Mouse (Mus musculus) CH12.LX (cell line): ENCODE measurements at regions not wholly inside any gene's neighbourhood (a gene's known extent, or its start where the extent isn't known, plus 50 kb on each side); places are given as distances from the start of the nearest gene placed in this dataset.

Experiments used
- DNase-seq: peaks from one replicate; pipeline ENCODE4 v3.0.0-alpha.2; 2013; ENCODE audit errors: extremely low read depth
- H3K27ac ChIP-seq: 2 replicates; pipeline ENCODE4 v1.5.1; 2012; ENCODE audit warnings: low read depth, mild to moderate bottlenecking, control low read depth, moderate library complexity; ENCODE audit not compliant: insufficient read depth
- H3K27me3 ChIP-seq: replicated peaks from 2 replicates; pipeline ENCODE3; 2012; ENCODE audit warnings: inconsistent platforms
- H3K36me3 ChIP-seq, 2 experiments: replicated peaks in 1 of 2; 2 replicates each; pipeline versions ENCODE3 to v1.6.1; 2012; ENCODE audit warnings: inconsistent platforms in 1 of 2, low read length in 1 of 2, mild to moderate bottlenecking in 1 of 2, mixed read lengths in 1 of 2, moderate library complexity in 1 of 2; ENCODE audit not compliant: control insufficient read depth in 1 of 2, insufficient read depth in 1 of 2
- H3K4me1 ChIP-seq, 2 experiments: 2 replicates each; pipeline ENCODE4 v1.6.1; 2012; ENCODE audit warnings: inconsistent platforms in 1 of 2, moderate library complexity in 1 of 2; ENCODE audit not compliant: insufficient read depth in 2 of 2, control insufficient read depth in 1 of 2
- H3K4me2 ChIP-seq: 2 replicates; pipeline ENCODE4 v1.6.1; 2012; ENCODE audit warnings: low read depth, mild to moderate bottlenecking, control low read depth; ENCODE audit not compliant: poor library complexity, insufficient read depth, severe bottlenecking
- H3K4me3 ChIP-seq, 3 experiments: fragments of 150-350 bp in 1 of 3; sonication (generic) in 1 of 3; replicated peaks in 1 of 3; 2 replicates each; pipeline versions ENCODE3 to v1.5.1; 2011 to 2012; ENCODE audit warnings: low read depth in 2 of 3, low read length in 2 of 3, mild to moderate bottlenecking in 2 of 3, moderate library complexity in 2 of 3, control low read depth in 1 of 3, improper control_type of control experiment in 1 of 3, inconsistent platforms in 1 of 3, mixed read lengths in 1 of 3; ENCODE audit not compliant: poor library complexity in 1 of 3
- H3K79me2 ChIP-seq: replicated peaks from 2 replicates; pipeline ENCODE4 v1.6.1; 2012; ENCODE audit warnings: mild to moderate bottlenecking, moderate library complexity; ENCODE audit not compliant: control insufficient read depth, poor library complexity, insufficient read depth, severe bottlenecking; ENCODE audit errors: extremely low read depth
- H3K9ac ChIP-seq: 2 replicates; pipeline ENCODE4 v1.6.1; 2012; ENCODE audit warnings: low read depth, mild to moderate bottlenecking, control low read depth, moderate library complexity; ENCODE audit not compliant: insufficient read depth
- H3K9me3 ChIP-seq: replicated peaks from 2 replicates; pipeline ENCODE3; 2012; ENCODE audit warnings: low read length, inconsistent platforms, mixed read lengths
- CHD1 ChIP-seq: IDR thresholded peaks from 2 replicates; pipeline ENCODE4 v1.6.1; 2012; ENCODE audit warnings: low read depth, low read length, improper control_type of control experiment, inconsistent platforms
- EP300 ChIP-seq: IDR thresholded peaks from 2 replicates; pipeline ENCODE4 v1.6.1; 2011; ENCODE audit warnings: low read length, improper control_type of control experiment
- ETS1 ChIP-seq: conservative IDR thresholded peaks from 2 replicates; pipeline ENCODE4 v1.6.1; 2012; ENCODE audit warnings: low read depth, mild to moderate bottlenecking, inconsistent platforms, low read length, improper control_type of control experiment, moderate library complexity
- HCFC1 ChIP-seq: IDR thresholded peaks from 2 replicates; pipeline ENCODE4 v1.6.1; 2012; ENCODE audit warnings: low read depth, mild to moderate bottlenecking, inconsistent platforms, low read length, improper control_type of control experiment
- JUN ChIP-seq: IDR thresholded peaks from 2 replicates; pipeline ENCODE4 v1.6.1; 2011; ENCODE audit warnings: low read depth, mild to moderate bottlenecking, low read length, improper control_type of control experiment, moderate library complexity; ENCODE audit not compliant: insufficient read depth
- JUND ChIP-seq: conservative IDR thresholded peaks from 2 replicates; pipeline ENCODE4 v1.6.1; 2011; ENCODE audit warnings: low read depth, low read length, improper control_type of control experiment
- MAFK ChIP-seq: IDR thresholded peaks from 2 replicates; pipeline ENCODE4 v1.6.1; 2011; ENCODE audit warnings: low read length, improper control_type of control experiment; ENCODE audit not compliant: insufficient replicate concordance
- MAZ ChIP-seq: IDR thresholded peaks from 2 replicates; pipeline ENCODE4 v1.6.1; 2012; ENCODE audit warnings: low read depth, mild to moderate bottlenecking, inconsistent platforms, low read length, improper control_type of control experiment, moderate library complexity
- MEF2A ChIP-seq: IDR thresholded peaks from 2 replicates; pipeline ENCODE4 v1.6.1; 2014; ENCODE audit warnings: low read depth, mild to moderate bottlenecking, inconsistent platforms, low read length, improper control_type of control experiment, borderline replicate concordance
- MYC ChIP-seq: IDR thresholded peaks from 2 replicates; pipeline ENCODE4 v1.6.1; 2011; ENCODE audit warnings: low read depth, mild to moderate bottlenecking, improper control_type of control experiment, low read length
- NRF1 ChIP-seq: IDR thresholded peaks from 2 replicates; pipeline ENCODE4 v1.6.1; 2014; ENCODE audit warnings: low read depth, mild to moderate bottlenecking, inconsistent platforms, low read length, improper control_type of control experiment, moderate library complexity
- PAX5 ChIP-seq: IDR thresholded peaks from 2 replicates; pipeline ENCODE4 v1.6.1; 2012; ENCODE audit warnings: low read length, inconsistent platforms, mixed read lengths
- POLR2A ChIP-seq: IDR thresholded peaks from 2 replicates; pipeline ENCODE4 v1.6.1; 2011; ENCODE audit warnings: low read depth, mild to moderate bottlenecking, improper control_type of control experiment, low read length
- POLR2AphosphoS2 ChIP-seq: IDR thresholded peaks from 2 replicates; pipeline ENCODE4 v1.6.1; 2011; ENCODE audit warnings: low read depth, low read length, improper control_type of control experiment
- TCF12 ChIP-seq: IDR thresholded peaks from 2 replicates; pipeline ENCODE4 v1.6.1; 2014; ENCODE audit warnings: low read depth, mild to moderate bottlenecking, inconsistent platforms, low read length, improper control_type of control experiment
- UBTF ChIP-seq: IDR thresholded peaks from 2 replicates; pipeline ENCODE4 v1.6.1; 2012; ENCODE audit warnings: low read depth, mild to moderate bottlenecking, inconsistent platforms, low read length, improper control_type of control experiment, moderate library complexity
- USF2 ChIP-seq: conservative IDR thresholded peaks from 2 replicates; pipeline ENCODE4 v1.6.1; 2011; ENCODE audit warnings: low read depth, low read length, improper control_type of control experiment
- ZKSCAN1 ChIP-seq: IDR thresholded peaks from 2 replicates; pipeline ENCODE4 v1.6.1; 2012; ENCODE audit warnings: low read depth, inconsistent platforms, low read length, improper control_type of control experiment, borderline replicate concordance
- ZNF384 ChIP-seq: IDR thresholded peaks from 2 replicates; pipeline ENCODE4 v1.6.1; 2012; ENCODE audit warnings: low read depth, low read length, improper control_type of control experiment, inconsistent platforms
- dilution Hi-C: fragments of 300-500 bp; cut with MboI; formaldehyde crosslinking; loops from 2 replicates; pipeline ENCODE4 v1.14.3; 2020; ENCODE audit warnings: low sequenced_read_pairs; ENCODE audit not compliant: extremely low pct_unique_long_range_greater_than_20kb, extremely low pct_ligation_motif_present
- in situ Hi-C: fragments of 300-500 bp; cut with MboI; formaldehyde crosslinking; loops from 3 replicates; pipeline ENCODE4 v1.14.3; 2019; ENCODE audit warnings: low sequenced_read_pairs, low pct_ligation_motif_present, low pct_unique_long_range_greater_than_20kb, mixed read lengths

- Histone ChIP-seq H3K79me2 (no peaks in the 10 kb centered on the region), H3K27me3 (no peaks in the 10 kb centered on the region), H3K27ac (no peak overlapping the region), H3K4me3 (no peak overlapping the region), H3K9ac (no peak overlapping the region), H3K9me3 (no peaks in the 10 kb centered on the region), H3K4me1 (no peaks in the 10 kb centered on the region), H3K4me2 (no peak overlapping the region), H3K36me3 (peaks cover 0 to 23% of the 10 kb centered on the region in 2 experiments)
- dilution Hi-C loops: no loop called here
- TF ChIP-seq MAFK (no peak), TCF12 (no peak), ZNF384 (no peak), NRF1 (no peak), ETS1 (no peak), POLR2A (no peak), JUND (no peak), HCFC1 (no peak), POLR2AphosphoS2 (no peak), JUN (no peak), ZKSCAN1 (no peak), MAZ (no peak), CHD1 (no peak), UBTF (no peak)
- no peak for DNase-seq
- in situ Hi-C loops: no loop called here
These were observed 155.9 kb downstream of the Hhipl2 start for GRCm38 (mm10) chr1:183573621-183574585.

GRCm38 (mm10) chr1:183584861-183585260 is 166.8 kb downstream of the Hhipl2 start:
- Histone ChIP-seq H3K4me3 (no peak overlapping the region), H3K27ac (no peak overlapping the region), H3K9ac (no peak overlapping the region), H3K27me3 (no peaks in the 10 kb centered on the region), H3K4me2 (no peak overlapping the region), H3K4me1 (no peaks in the 10 kb centered on the region), H3K79me2 (no peaks in the 10 kb centered on the region), H3K36me3 (no peaks in the 10 kb centered on the region), H3K9me3 (no peaks in the 10 kb centered on the region)
- in situ Hi-C loops (no loop called here), dilution Hi-C loops (no loop called here)
- DNase-seq: no peak
- TF ChIP-seq CHD1: no peak
- no peak for TF ChIP-seq MAZ
- no peak for TF ChIP-seq MYC
- TF ChIP-seq PAX5: no peak
- no peak for TF ChIP-seq EP300
- no peak for TF ChIP-seq JUND
- no peak for TF ChIP-seq TCF12
- TF ChIP-seq USF2: no peak
- no peak for TF ChIP-seq MEF2A
